Mouse (Mus musculus) adrenal gland, postnatal 25 days (tissue): ENCODE results near the gene Olfr872. TPM values are rescaled to one million over a fixed set of nuclear protein-coding genes. Genes with fewer than 3 reads are reported as not detected.
"Not testable (repeated sequence)": the region's sequence is repeated elsewhere in the genome, so short reads cannot be mapped to it uniquely, and the experiment has no call there.

Source experiments
- DNase-seq: peaks from one replicate; pipeline ENCODE4 v3.0.0; 2021; ENCODE audit warnings: mixed read lengths
- long read RNA-seq: library from polyadenylated mRNA; stranded (forward); transcript quantifications from one replicate; pipeline ENCODE4 v2.0.0, GENCODE M21; 2021
- total RNA-seq: library from RNA; stranded (reverse); gene quantifications from 2 replicates; pipeline ENCODE4 v1.2.3, GENCODE M21; 2021

Gene Olfr872
- not detected in 2 replicates for total RNA-seq
- long read RNA-seq = 0 reads

GRCm38 (mm10) chr9:20236819-20237218 lies at the start of gene Olfr872:
Gene Olfr872 (plus strand): TSS chr9:20237119.
- DNase-seq = no peak

DNA sequence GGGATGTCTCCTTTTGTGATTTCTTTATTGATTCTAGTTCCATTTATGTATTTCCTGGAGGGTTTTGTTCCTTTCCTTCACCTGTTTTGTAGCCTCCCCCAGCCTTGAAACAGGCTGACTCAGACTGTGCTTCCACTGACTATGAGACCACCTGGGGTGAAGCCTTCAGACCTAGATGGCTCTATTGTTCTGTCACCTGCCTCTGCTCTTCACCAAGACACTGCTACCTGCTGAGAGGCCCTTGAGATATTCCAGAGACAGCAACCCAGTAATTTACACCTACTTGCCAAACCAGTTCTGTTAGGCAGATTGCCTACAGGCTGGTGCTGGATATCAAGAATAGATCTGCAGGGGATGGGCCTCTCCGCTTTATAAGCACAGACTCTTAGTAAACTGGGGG lies 34.8 kb upstream of the Olfr872 start:
- DNase-seq = no peak

DNA sequence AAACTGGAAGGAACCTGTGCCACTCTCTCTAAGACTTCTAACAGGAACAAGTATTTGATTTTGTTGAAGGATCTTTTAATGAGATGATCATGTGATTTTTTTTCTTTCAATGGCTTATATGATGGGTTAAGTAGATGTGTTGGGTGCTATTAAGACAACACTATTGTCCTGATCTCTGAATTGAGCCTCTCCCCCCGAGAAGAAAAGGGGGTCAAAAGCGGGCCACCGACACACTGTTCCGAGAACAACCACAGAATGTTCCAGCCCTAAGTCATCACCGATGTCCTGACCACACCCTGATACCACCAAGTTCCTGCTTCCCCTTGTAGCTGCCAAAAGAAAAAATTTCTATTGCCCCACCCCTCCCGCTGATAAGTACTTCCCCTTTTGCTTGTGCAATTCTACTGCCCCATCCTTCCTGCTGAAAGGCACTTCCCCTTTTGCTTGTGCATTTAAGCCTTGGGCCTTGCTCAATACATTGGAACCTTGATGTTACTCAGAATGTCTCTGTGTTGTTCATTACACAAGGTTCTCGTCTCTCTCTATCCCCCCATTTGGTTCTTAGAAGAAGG lies 33.4 kb upstream of the Olfr872 start:
- not testable (repeated sequence) for DNase-seq

- DNase-seq = no peak
Measured at GRCm38 (mm10) chr9:20210812-20211211, 26.1 kb upstream of the Olfr872 start.

- DNase-seq = no peak
Measured at GRCm38 (mm10) chr9:20211477-20211876, 25.4 kb upstream of the Olfr872 start.

DNA sequence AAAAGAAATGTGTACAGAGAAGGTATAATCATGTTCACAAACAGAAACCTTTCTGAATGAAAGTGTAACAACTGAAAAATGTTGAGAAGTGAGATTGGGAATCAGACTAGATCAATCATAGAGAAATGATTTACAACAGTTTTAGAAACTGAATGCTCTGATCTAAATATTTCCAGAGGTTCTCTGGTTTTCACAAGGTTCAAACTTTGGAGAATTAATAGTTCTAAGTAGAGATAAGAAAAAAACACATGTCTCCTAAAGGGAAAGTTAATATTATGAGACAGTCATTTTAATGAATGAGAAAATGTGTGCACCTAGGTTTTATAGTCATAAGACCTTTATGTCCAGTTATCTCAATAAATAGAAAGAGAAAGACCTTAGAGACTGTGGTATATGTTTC lies 25.0 kb upstream of the Olfr872 start, which contains the start of gene Olfr871:
Gene Olfr871 (plus strand): TSS at position 301 of the 400 bp plus-strand sequence.
- no peak for DNase-seq

DNA sequence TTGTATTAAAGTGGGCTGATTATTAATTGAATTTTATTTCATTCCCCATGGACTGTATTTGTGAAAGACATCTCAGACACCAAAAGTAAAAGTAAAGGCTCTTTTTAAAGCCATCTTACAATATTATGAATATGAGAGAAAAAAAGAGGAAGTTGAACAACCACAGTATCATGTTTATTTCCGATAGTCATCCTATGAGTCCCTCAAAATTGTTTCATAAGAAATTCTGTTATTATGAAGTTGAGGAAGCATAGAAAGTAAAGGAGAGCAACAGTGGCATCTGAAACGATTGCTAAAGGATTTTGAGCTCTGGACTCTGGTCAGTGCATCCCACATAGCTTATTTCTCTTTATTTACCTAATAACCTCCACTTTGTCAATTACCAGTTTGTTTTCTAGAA lies 459 bp downstream of the Olfr872 start:
- DNase-seq = no peak

- no peak for DNase-seq
Measured at GRCm38 (mm10) chr9:20282051-20282450, 45.1 kb downstream of the Olfr872 start, which contains the start of gene Olfr39. Gene Olfr39 (plus strand): TSS chr9:20282351.

- DNase-seq = not testable (repeated sequence)
Measured at GRCm38 (mm10) chr9:20295562-20295961, 58.6 kb downstream of the Olfr872 start.

DNA sequence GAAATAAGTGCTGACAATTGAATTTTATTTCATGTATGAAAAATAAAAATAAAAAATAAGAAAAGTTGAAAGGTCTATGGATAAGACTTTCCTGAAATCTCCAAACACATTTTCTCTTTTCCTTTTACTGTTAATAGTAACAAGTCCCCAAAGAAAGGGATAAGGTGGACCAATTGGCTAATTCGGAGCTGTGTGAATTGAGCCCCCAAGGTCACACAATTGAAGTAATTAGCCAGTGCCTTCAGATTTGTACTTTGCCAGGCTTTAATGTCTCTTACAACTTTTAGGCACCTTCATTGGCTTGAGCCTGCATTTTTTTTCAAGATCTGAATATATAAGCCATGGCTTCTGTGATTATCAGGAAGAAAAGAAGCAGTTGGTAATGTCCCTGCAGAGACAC lies 61.3 kb downstream of the Olfr872 start, which contains the start of gene Olfr873:
Gene Olfr873 (plus strand): TSS at position 301 of the 400 bp plus-strand sequence.
- DNase-seq = no peak

Other genes with a start within 250 kb of the Olfr872 start
- not detected in 2 replicates for gene Olfr866, start 209.1 kb upstream of the Olfr872 start, total RNA-seq
- gene Olfr867, start 179.6 kb upstream of the Olfr872 start, total RNA-seq = not detected in 2 replicates
- not detected in 2 replicates for gene Olfr868, start 138.5 kb upstream of the Olfr872 start, total RNA-seq
- gene Olfr869, start 108.1 kb upstream of the Olfr872 start, total RNA-seq = not detected in 2 replicates
- gene Olfr870, start 63.1 kb upstream of the Olfr872 start, total RNA-seq = not detected in 2 replicates
- gene Olfr871, start 24.9 kb upstream of the Olfr872 start, total RNA-seq = not detected in 2 replicates
- gene Olfr39, start 45.2 kb downstream of the Olfr872 start, total RNA-seq = not detected in 2 replicates
- gene Olfr873, start 61.4 kb downstream of the Olfr872 start, total RNA-seq = not detected in 2 replicates
- not detected in 2 replicates for gene Olfr18, start 99.0 kb downstream of the Olfr872 start, total RNA-seq
- 4.5 and 6.9 TPM in 2 replicates for gene Zfp560, start 148.1 kb downstream of the Olfr872 start, total RNA-seq
- gene Zfp26, start 223.0 kb downstream of the Olfr872 start, total RNA-seq = 17.1 and 28.7 TPM in 2 replicates